25 mouse cellular contexts compared by ENCODE assay signal in genomic region chr9:61325012-61325411, GRCm38 (mm10). TPM values are rescaled to one million over a fixed set of nuclear protein-coding genes. Genes with fewer than 3 reads are reported as not detected.
A peak's percentile ranks its signal among the peaks of the same experiment; 100 is the strongest.
DNase-seq lines count a peak whose midpoint lies in the region; ATAC-seq and TF ChIP-seq lines count a peak whose summit lies in the region.
"Had no signal": no experiment of that assay in that cellular context is flagged by ENCODE, and none has a peak within 500 bp of the region (broad histone marks: within the 10 kb centered on the region; RNA-seq: fewer than 3 reads in every experiment).

No protein-coding gene starts in this region.

- peak overlapping the region; percentile 79 for H3K27ac ChIP-seq in forebrain, embryonic 10.5 days
- H3K27ac ChIP-seq in forebrain, embryonic 12.5 days, result no peak overlapping the region
- peak overlapping the region; percentile 78; the same call in 1 of the 2 replicates for H3K27ac ChIP-seq in hindbrain, embryonic 12.5 days
- no peak overlapping the region for H3K27ac ChIP-seq in hindbrain, embryonic 14.5 days
- no peak overlapping the region for H3K27ac ChIP-seq in MEL (ENCODE audit: control insufficient read depth, low read depth, low read length)
- 0 out of 2 replicates have a peak overlapping the region, but pooled peaks have one; percentile 35 for H3K27ac ChIP-seq in hindbrain, embryonic 13.5 days
- H3K27ac ChIP-seq: embryonic facial prominence, embryonic 13.5 days; gastrocnemius, adult 2 months; intestine, embryonic 15.5 days had no signal

- no peak for TF ChIP-seq RAD21 in MEL (IDR thresholded peaks at IDR 0.05; ENCODE audit: low read depth, low read length)

- H3K9ac ChIP-seq in forebrain, embryonic 12.5 days, result no peak overlapping the region
- no peak overlapping the region for H3K9ac ChIP-seq in hindbrain, embryonic 12.5 days
- H3K9ac ChIP-seq in hindbrain, embryonic 14.5 days, result no peak overlapping the region
- H3K9ac ChIP-seq in MEL (ENCODE audit: control insufficient read depth, low read depth, low read length, poor library complexity, severe bottlenecking), result no peak overlapping the region
- H3K9ac ChIP-seq in hindbrain, embryonic 13.5 days, result no peak overlapping the region
- H3K9ac ChIP-seq: embryonic facial prominence, embryonic 13.5 days; forebrain, postnatal 0 days; intestine, embryonic 15.5 days had no signal

- no peak for TF ChIP-seq EP300 in MEL (IDR thresholded peaks at IDR 0.05; ENCODE audit: low read depth in 1 of 2, low read length in 2 of 2)

- no peak overlapping the region for H3K4me2 ChIP-seq in forebrain, embryonic 12.5 days
- peak overlapping the region; percentile 7; the same call in 1 of the 2 replicates for H3K4me2 ChIP-seq in hindbrain, embryonic 12.5 days (replicated peaks)
- H3K4me2 ChIP-seq in hindbrain, embryonic 14.5 days (replicated peaks), result no peak overlapping the region
- H3K4me2 ChIP-seq in hindbrain, embryonic 13.5 days, result no peak overlapping the region
- H3K4me2 ChIP-seq: embryonic facial prominence, embryonic 13.5 days; heart, embryonic 11.5 days; intestine, embryonic 15.5 days had no signal

- TF ChIP-seq CTCF in MEL (IDR thresholded peaks at IDR 0.05 in 2 of 3, conservative IDR thresholded peaks at IDR 0.05 in 1 of 3; ENCODE audit: control insufficient read depth in 1 of 3, insufficient read depth in 1 of 3, low read depth in 2 of 3, low read length in 3 of 3, poor library complexity in 1 of 3, severe bottlenecking in 1 of 3), result no peak

- ATAC-seq in forebrain, embryonic 12.5 days (ENCODE audit: low FRiP score), result no peak
- no peak for ATAC-seq in hindbrain, embryonic 12.5 days (ENCODE audit: low FRiP score)
- ATAC-seq in hindbrain, embryonic 14.5 days (ENCODE audit: low FRiP score), result no peak
- no peak for ATAC-seq in hindbrain, embryonic 13.5 days (ENCODE audit: low FRiP score)
- ATAC-seq: forebrain, embryonic 14.5 days; forebrain, postnatal 0 days had no signal

- H3K27me3 ChIP-seq in forebrain, embryonic 10.5 days (ENCODE audit: poor library complexity, severe bottlenecking), result peaks cover 96% of the 10 kb centered on the region
- H3K27me3 ChIP-seq in forebrain, embryonic 12.5 days, result peaks cover 57% of the 10 kb centered on the region
- H3K27me3 ChIP-seq in hindbrain, embryonic 12.5 days, result peaks cover 20% of the 10 kb centered on the region
- H3K27me3 ChIP-seq in hindbrain, embryonic 14.5 days (ENCODE audit: control insufficient read depth, insufficient read depth, low read length), result 0 out of 2 replicates have a peak, but pooled peaks cover 6% of the 10 kb centered on the region
- no peaks in the 10 kb centered on the region for H3K27me3 ChIP-seq in MEL (ENCODE audit: control insufficient read depth in 1 of 2, insufficient read depth in 2 of 2, low read length in 2 of 2)
- peaks cover 37% of the 10 kb centered on the region for H3K27me3 ChIP-seq in hindbrain, embryonic 13.5 days
- H3K27me3 ChIP-seq: intestine, embryonic 15.5 days had no signal

- WGBS in forebrain, embryonic 10.5 days, result 22% methylated on average over 2 of the region's 2 CpGs
- 36% methylated on average over 2 of the region's 2 CpGs for WGBS in forebrain, embryonic 12.5 days
- 36% methylated on average over 2 of the region's 2 CpGs for WGBS in hindbrain, embryonic 12.5 days
- WGBS in hindbrain, embryonic 14.5 days, result 29% methylated on average over 2 of the region's 2 CpGs
- 38% methylated on average over 2 of the region's 2 CpGs for WGBS in hindbrain, embryonic 13.5 days

- no peak for DNase-seq in forebrain, embryonic 10.5 days (ENCODE audit: extremely low spot score, low spot score)
- DNase-seq in hindbrain, embryonic 14.5 days (ENCODE audit: low spot score), result no peak
- DNase-seq in MEL (ENCODE audit: low read depth, low spot score), result no peak
- DNase-seq in embryo, embryonic 10.5 days (ENCODE audit: low spot score), result no peak
- DNase-seq: adrenal gland, postnatal 10 days; B cell, adult 2 months; cerebellum, adult 11 months; cerebellum, adult 2 months; cerebellum, adult 9-11 months; cerebellum, postnatal 25 days; embryo, embryonic 11 days; forebrain, postnatal 0 days; gastrocnemius, adult 2 months; gastrocnemius, postnatal 14 days; kidney, adult 11 months had no signal

- no peaks in the 10 kb centered on the region for H3K9me3 ChIP-seq in forebrain, embryonic 10.5 days
- no peaks in the 10 kb centered on the region for H3K9me3 ChIP-seq in forebrain, embryonic 12.5 days
- no peaks in the 10 kb centered on the region for H3K9me3 ChIP-seq in hindbrain, embryonic 12.5 days (replicated peaks)
- H3K9me3 ChIP-seq in hindbrain, embryonic 14.5 days (ENCODE audit: control insufficient read depth, low read length), result no peaks in the 10 kb centered on the region
- H3K9me3 ChIP-seq in MEL (replicated peaks; ENCODE audit: insufficient read depth, low read length), result no peaks in the 10 kb centered on the region
- no peaks in the 10 kb centered on the region for H3K9me3 ChIP-seq in hindbrain, embryonic 13.5 days
- H3K9me3 ChIP-seq: embryonic facial prominence, embryonic 10.5 days; embryonic facial prominence, embryonic 13.5 days; G1E; intestine, embryonic 15.5 days had no signal

- H3K4me3 ChIP-seq in forebrain, embryonic 10.5 days, result no peak overlapping the region
- H3K4me3 ChIP-seq in forebrain, embryonic 12.5 days (replicated peaks), result no peak overlapping the region
- H3K4me3 ChIP-seq in hindbrain, embryonic 12.5 days, result no peak overlapping the region
- H3K4me3 ChIP-seq in hindbrain, embryonic 14.5 days (replicated peaks; ENCODE audit: low read length), result no peak overlapping the region
- no peak overlapping the region for H3K4me3 ChIP-seq in MEL (ENCODE audit: control insufficient read depth in 1 of 2, insufficient read depth in 1 of 2, low read depth in 2 of 2, low read length in 2 of 2)
- no peak overlapping the region for H3K4me3 ChIP-seq in hindbrain, embryonic 13.5 days
- H3K4me3 ChIP-seq: embryonic facial prominence, embryonic 10.5 days; embryonic facial prominence, embryonic 13.5 days; erythroblast, embryonic 14.5 days; gastrocnemius, adult 2 months; intestine, embryonic 15.5 days had no signal

- H3K4me1 ChIP-seq in forebrain, embryonic 10.5 days, result peaks cover 51% of the 10 kb centered on the region
- peaks cover 31% of the 10 kb centered on the region for H3K4me1 ChIP-seq in forebrain, embryonic 12.5 days
- peaks cover 39% of the 10 kb centered on the region for H3K4me1 ChIP-seq in hindbrain, embryonic 12.5 days
- H3K4me1 ChIP-seq in hindbrain, embryonic 14.5 days (replicated peaks; ENCODE audit: control insufficient read depth, insufficient read depth, low read length), result peaks cover 21% of the 10 kb centered on the region
- peaks cover 11 to 59% of the 10 kb centered on the region in 2 experiments for H3K4me1 ChIP-seq in MEL (ENCODE audit: control insufficient read depth in 1 of 2, insufficient read depth in 2 of 2, low read length in 2 of 2)
- peaks cover 45% of the 10 kb centered on the region for H3K4me1 ChIP-seq in hindbrain, embryonic 13.5 days (replicated peaks)

- TF ChIP-seq POLR2A in MEL (IDR thresholded peaks at IDR 0.05; ENCODE audit: control insufficient read depth in 1 of 2, insufficient read depth in 1 of 2, low read depth in 1 of 2, low read length in 2 of 2, poor library complexity in 1 of 2), result no peak

- H3K79me2 ChIP-seq in MEL (ENCODE audit: control insufficient read depth, insufficient read depth, low read length, poor library complexity), result no peaks in the 10 kb centered on the region

- H3K36me3 ChIP-seq in forebrain, embryonic 10.5 days (replicated peaks), result no peaks in the 10 kb centered on the region
- no peaks in the 10 kb centered on the region for H3K36me3 ChIP-seq in forebrain, embryonic 12.5 days (replicated peaks)
- H3K36me3 ChIP-seq in hindbrain, embryonic 12.5 days, result no peaks in the 10 kb centered on the region
- H3K36me3 ChIP-seq in hindbrain, embryonic 14.5 days (replicated peaks; ENCODE audit: control insufficient read depth, insufficient read depth), result no peaks in the 10 kb centered on the region
- peaks cover 0 to 31% of the 10 kb centered on the region in 2 experiments; a peak in 2 of 4 replicates for H3K36me3 ChIP-seq in MEL (ENCODE audit: control insufficient read depth in 1 of 2, insufficient read depth in 2 of 2, low read length in 2 of 2)
- no peaks in the 10 kb centered on the region for H3K36me3 ChIP-seq in hindbrain, embryonic 13.5 days
- H3K36me3 ChIP-seq: embryonic facial prominence, embryonic 10.5 days; embryonic facial prominence, embryonic 13.5 days; G1E; intestine, embryonic 15.5 days had no signal

TF ChIP-seq in MEL, 35 proteins besides CTCF, POLR2A, EP300 and RAD21:
- TF ChIP-seq ELF1 (IDR thresholded peaks at IDR 0.05; ENCODE audit: low read depth, low read length) (no peak), ZNF384 (IDR thresholded peaks at IDR 0.05; ENCODE audit: low read depth, low read length) (0 out of 2 replicates have a peak, but pooled peaks have one; percentile 22), POLR2AphosphoS2 (IDR thresholded peaks at IDR 0.05; ENCODE audit: low read length) (no peak), NELFE (IDR thresholded peaks at IDR 0.05; ENCODE audit: low read depth, low read length) (no peak)

RNA-seq across cellular contexts. Expression of gene Tle3, which starts 47.2 kb away (rescaled TPM):
- 43.4 and 45.6 TPM in 2 replicates for polyA plus RNA-seq in forebrain, embryonic 10.5 days (2016; fragmentation: Nextera tagmentation; extraction: Ambion mirVana)
- polyA plus RNA-seq in forebrain, embryonic 12.5 days (2016; fragmentation: Nextera tagmentation; extraction: Ambion mirVana), result 55.6 and 56.2 TPM in 2 replicates
- polyA plus RNA-seq in hindbrain, embryonic 12.5 days (2016; fragmentation: Nextera tagmentation; extraction: Ambion mirVana), result 56.3 and 59.9 TPM in 2 replicates
- 22.4 and 23.9 TPM in 2 replicates for polyA plus RNA-seq in hindbrain, embryonic 14.5 days (2014; fragmentation: Nextera tagmentation; extraction: Ambion mirVana)
- total RNA-seq in MEL (2012; rRNA removed), result 20.3 and 28.4 TPM in 2 replicates
- 10 to 100 TPM in 1 of 2 experiments, not detected in 1; 26.8 TPM for polyA plus RNA-seq in MEL (2012; ENCODE audit: insufficient read depth in 1 of 2, insufficient read length in 2 of 2, low read depth in 1 of 2, low replicate concordance in 2 of 2, missing spikeins in 1 of 2)
- polyA plus RNA-seq in hindbrain, embryonic 13.5 days (2015; fragmentation: Nextera tagmentation; extraction: Ambion mirVana), result 31.0 and 32.3 TPM in 2 replicates

Comparison
In these comparisons a context has a peak if more than half of its experiments do, and no peak if none do; other contexts are left out.
1. H3K27ac ChIP-seq: peak in forebrain, embryonic 10.5 days (single experiment), hindbrain, embryonic 12.5 days (single experiment) and hindbrain, embryonic 13.5 days (single experiment); none in forebrain, embryonic 12.5 days (single experiment), hindbrain, embryonic 14.5 days (single experiment) and MEL (single experiment).